Mouse (Mus musculus) urinary bladder, postnatal 10 days (tissue): ENCODE data around the gene Irx2.

Experiments used
- DNase-seq: peaks from one replicate; pipeline ENCODE4 v3.0.0; 2022; ENCODE audit warnings: low spot score

The Irx2 gene

GRCm38 (mm10) chr13:72628462-72628916 is at the start of gene Irx2:
Gene Irx2 (plus strand): TSS chr13:72628820.
- no peak for DNase-seq

- DNase-seq = no peak
These were observed 47.3 kb upstream of the Irx2 start for GRCm38 (mm10) chr13:72581276-72581675.

- no peak for DNase-seq
These were observed 36.1 kb upstream of the Irx2 start for GRCm38 (mm10) chr13:72592526-72592925.

- no peak for DNase-seq
These were observed 35.3 kb upstream of the Irx2 start for GRCm38 (mm10) chr13:72593310-72593709.

- no peak for DNase-seq
These were observed 34.9 kb upstream of the Irx2 start for GRCm38 (mm10) chr13:72593710-72594111.

- no peak for DNase-seq
These were observed 29.4 kb upstream of the Irx2 start for GRCm38 (mm10) chr13:72599254-72599653.

GRCm38 (mm10) chr13:72608706-72609105 is 19.9 kb upstream of the Irx2 start:
- DNase-seq = no peak

- no peak for DNase-seq
These were observed 18.3 kb upstream of the Irx2 start for GRCm38 (mm10) chr13:72610277-72610676.

- no peak for DNase-seq
These were observed 4.4 kb upstream of the Irx2 start for GRCm38 (mm10) chr13:72623926-72624846.

- DNase-seq = no peak
These were observed 3.8 kb upstream of the Irx2 start for GRCm38 (mm10) chr13:72624847-72625170.

- DNase-seq = no peak
These were observed 3.2 kb upstream of the Irx2 start for GRCm38 (mm10) chr13:72625236-72625950.

- no peak for DNase-seq
These were observed 964 bp upstream of the Irx2 start for GRCm38 (mm10) chr13:72627391-72628321.

- DNase-seq = no peak
These were observed 463 bp downstream of the Irx2 start for GRCm38 (mm10) chr13:72628935-72629631.

GRCm38 (mm10) chr13:72629806-72630205 is 1.2 kb downstream of the Irx2 start:
- DNase-seq = no peak

GRCm38 (mm10) chr13:72630501-72631372 is 2.1 kb downstream of the Irx2 start:
- DNase-seq = no peak

GRCm38 (mm10) chr13:72631373-72632021 is 2.9 kb downstream of the Irx2 start:
- no peak for DNase-seq

- DNase-seq = no peak
These were observed 3.7 kb downstream of the Irx2 start for GRCm38 (mm10) chr13:72632361-72632760.

GRCm38 (mm10) chr13:72633097-72633496 is 4.5 kb downstream of the Irx2 start:
- no peak for DNase-seq

GRCm38 (mm10) chr13:72634752-72635315 is 6.2 kb downstream of the Irx2 start:
- DNase-seq = no peak
